Mouse (Mus musculus): ENCODE measurements around the gene Elof1. TPM values are rescaled to one million over a fixed set of nuclear protein-coding genes. Genes with fewer than 3 reads are reported as not detected.
A peak's percentile ranks its signal among the peaks of the same experiment; 100 is the strongest.

The Elof1 gene
- polyA plus RNA-seq (2014; fragmentation: Nextera tagmentation; extraction: Ambion mirVana), result 217 and 221 TPM in 2 replicates

DNA sequence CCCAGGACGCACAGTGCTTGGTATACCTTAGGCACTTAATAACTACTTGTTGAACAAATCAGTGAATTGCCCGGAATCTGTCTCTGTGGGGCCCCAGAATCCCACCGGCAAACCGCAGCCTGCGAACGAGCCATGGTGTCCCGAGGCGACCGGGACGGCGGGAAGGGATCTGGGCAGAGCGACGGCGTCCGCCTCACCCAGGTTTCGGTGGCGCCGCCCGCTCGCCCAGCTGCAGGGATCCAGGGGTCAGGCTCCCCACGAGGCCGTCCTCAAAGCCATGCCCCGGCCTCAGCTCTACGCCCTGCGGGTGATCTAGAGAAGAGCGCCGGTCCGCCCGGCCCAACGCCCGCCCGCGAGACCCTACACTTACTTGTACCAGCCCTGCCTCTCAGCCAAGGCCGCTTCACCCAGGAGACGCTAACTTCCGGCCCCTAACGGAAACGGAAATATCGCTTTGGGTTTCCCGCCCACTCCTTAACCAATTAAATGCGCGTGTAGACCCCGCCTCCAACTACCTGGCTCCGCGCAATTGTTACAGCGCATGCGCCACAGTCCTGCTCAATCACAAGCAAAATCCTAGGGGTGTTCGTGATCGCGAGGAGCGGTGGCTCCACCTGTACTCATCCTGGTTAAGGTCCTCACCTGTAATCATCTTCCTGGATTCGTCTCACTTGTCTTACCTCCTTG is at the start of gene Elof1:
Gene Elof1 (minus strand): TSS at position 433 of the 687 bp plus-strand sequence.
- Histone ChIP-seq H3K27ac (ENCODE audit: low read depth, low read length) (0 out of 2 replicates have a peak within 1 kb of the TSS, but pooled peaks have one; percentile 34), H3K4me2 (ENCODE audit: low read depth) (peak within 1 kb of the TSS; percentile 87), H3K27me3 (ENCODE audit: control insufficient read depth, insufficient read depth, low read length) (no peaks in the 10 kb centered on the region), H3K9me3 (ENCODE audit: control insufficient read depth, low read length) (no peaks in the 10 kb centered on the region), H3K4me1 (ENCODE audit: control insufficient read depth, insufficient read depth, low read length) (peaks cover 4% of the 10 kb centered on the region), H3K36me3 (ENCODE audit: control insufficient read depth, insufficient read depth, low read length) (peaks cover 6% of the 10 kb centered on the region; the same call in 1 of the 2 replicates), H3K9ac (ENCODE audit: low read length) (peak within 1 kb of the TSS; percentile 88), H3K4me3 (ENCODE audit: low read depth, low read length) (peak within 1 kb of the TSS; percentile 86)
- under 1% methylated on average over 52 of the region's 52 CpGs for WGBS
- ATAC-seq (ENCODE audit: insufficient read depth, low FRiP score, low TSS enrichment) (peak; percentile 95), DNase-seq (ENCODE audit: low spot score) (peak; percentile 92)

DNA sequence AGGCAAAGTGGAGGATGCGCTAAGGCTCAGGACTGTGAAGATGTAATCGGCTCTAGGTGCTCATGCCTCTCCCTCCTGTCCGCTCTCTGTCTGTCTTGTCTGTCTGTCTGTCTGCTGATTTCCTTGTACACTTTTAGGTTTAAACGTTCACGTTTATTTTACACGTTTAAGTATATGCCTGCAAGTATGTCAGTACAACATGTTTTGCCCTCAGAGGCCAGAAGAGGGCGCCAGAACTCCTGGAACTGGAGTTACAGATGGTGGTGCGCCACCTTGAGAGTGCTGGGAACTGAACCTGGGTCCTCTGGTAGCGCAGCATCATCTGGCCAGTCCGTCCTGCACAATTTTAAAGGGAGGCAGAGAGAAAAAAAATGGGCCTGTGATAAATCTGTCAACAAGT is 49.7 kb upstream of the Elof1 start:
- WGBS, result 89% methylated on average over 10 of the region's 10 CpGs
- DNase-seq (ENCODE audit: low spot score), result no peak
- Histone ChIP-seq H3K27ac (ENCODE audit: low read depth, low read length) (no peak overlapping the region), H3K36me3 (ENCODE audit: control insufficient read depth, insufficient read depth, low read length) (no peaks in the 10 kb centered on the region), H3K4me3 (ENCODE audit: low read depth, low read length) (no peak overlapping the region), H3K27me3 (ENCODE audit: control insufficient read depth, insufficient read depth, low read length) (no peaks in the 10 kb centered on the region), H3K9me3 (ENCODE audit: control insufficient read depth, low read length) (no peaks in the 10 kb centered on the region), H3K4me1 (ENCODE audit: control insufficient read depth, insufficient read depth, low read length) (no peaks in the 10 kb centered on the region), H3K9ac (ENCODE audit: low read length) (no peak overlapping the region), H3K4me2 (ENCODE audit: low read depth) (no peak overlapping the region)
- ATAC-seq (ENCODE audit: insufficient read depth, low FRiP score, low TSS enrichment), result no peak

DNA sequence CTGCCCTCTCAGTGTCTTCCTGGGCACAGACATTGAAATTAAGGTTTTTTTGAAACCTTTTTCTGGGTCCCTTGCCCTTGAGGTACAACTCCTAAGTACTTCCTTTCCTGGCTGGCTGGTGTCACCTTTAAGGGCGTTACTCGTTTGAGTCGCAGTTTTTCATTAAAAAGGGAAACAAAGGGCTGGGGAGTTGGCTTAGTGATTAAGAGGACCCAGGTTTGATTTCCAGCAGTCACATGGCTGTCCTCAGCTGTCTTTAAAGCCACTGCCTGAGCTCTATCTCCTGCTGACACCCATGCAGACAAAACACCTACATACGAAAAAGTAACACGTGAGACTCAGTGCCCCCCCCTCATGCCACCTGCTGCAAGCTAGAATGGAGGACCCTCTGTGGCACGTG is 49.0 kb upstream of the Elof1 start:
- Histone ChIP-seq H3K27ac (ENCODE audit: low read depth, low read length) (no peak overlapping the region), H3K27me3 (ENCODE audit: control insufficient read depth, insufficient read depth, low read length) (no peaks in the 10 kb centered on the region), H3K4me3 (ENCODE audit: low read depth, low read length) (no peak overlapping the region), H3K9me3 (ENCODE audit: control insufficient read depth, low read length) (no peaks in the 10 kb centered on the region), H3K36me3 (ENCODE audit: control insufficient read depth, insufficient read depth, low read length) (no peaks in the 10 kb centered on the region), H3K4me1 (ENCODE audit: control insufficient read depth, insufficient read depth, low read length) (no peaks in the 10 kb centered on the region), H3K9ac (ENCODE audit: low read length) (no peak overlapping the region), H3K4me2 (ENCODE audit: low read depth) (no peak overlapping the region)
- DNase-seq (ENCODE audit: low spot score) (no peak), ATAC-seq (ENCODE audit: insufficient read depth, low FRiP score, low TSS enrichment) (no peak)
- WGBS, result 50% methylated on average over 6 of the region's 6 CpGs

DNA sequence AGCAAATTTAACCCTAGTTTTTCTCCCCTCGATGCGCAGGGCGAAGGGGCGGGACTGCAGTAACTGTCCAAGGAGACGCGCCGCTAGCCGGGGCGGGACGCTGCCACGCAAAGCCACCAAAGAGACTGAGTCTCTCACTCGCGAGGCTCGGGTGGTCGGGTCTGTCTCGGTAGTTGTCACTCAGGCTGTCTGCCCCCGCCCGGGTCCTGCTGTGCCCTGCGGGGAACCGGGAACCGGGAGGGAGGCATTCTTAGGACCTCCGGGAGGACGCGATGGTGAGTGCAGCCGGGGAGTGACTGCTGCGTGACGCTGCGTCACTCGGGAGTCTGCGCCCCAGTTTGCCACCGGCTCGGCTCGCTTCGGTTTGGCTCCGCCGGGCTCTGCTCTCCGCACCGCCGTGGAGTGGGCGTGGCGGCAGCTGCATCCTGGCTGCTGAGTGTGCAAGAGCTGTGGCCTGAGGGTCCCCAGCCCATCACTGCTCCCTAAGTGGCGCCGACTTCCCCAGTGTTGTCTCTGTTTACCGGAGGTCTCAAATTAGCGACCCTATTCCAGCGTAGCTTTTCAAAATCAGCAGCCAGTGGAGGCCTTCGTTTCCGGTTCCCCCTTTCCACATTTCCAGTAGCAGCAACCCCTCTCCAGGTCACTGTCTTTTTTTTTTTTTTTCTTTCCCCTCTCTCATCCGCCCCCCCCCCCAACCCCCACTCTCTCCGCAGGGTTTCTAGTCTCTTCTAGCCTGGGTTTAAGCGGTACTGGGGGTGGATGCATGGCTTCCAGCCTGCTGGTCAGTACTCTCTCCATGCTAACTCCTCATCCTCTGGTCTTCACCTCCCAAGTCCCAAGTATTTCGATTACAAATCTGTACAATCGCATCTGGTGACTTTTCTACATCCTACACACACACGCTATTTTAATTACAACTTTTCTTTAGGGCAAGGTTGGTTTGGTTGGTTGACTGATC is 48.0 kb upstream of the Elof1 start:
- 2% methylated on average over 53 of the region's 54 CpGs for WGBS
- peak; percentile 75 for DNase-seq (ENCODE audit: low spot score)
- peak; percentile 73 for ATAC-seq (ENCODE audit: insufficient read depth, low FRiP score, low TSS enrichment)
- no peaks in the 10 kb centered on the region for H3K36me3 ChIP-seq (ENCODE audit: control insufficient read depth, insufficient read depth, low read length)
- no peaks in the 10 kb centered on the region for H3K9me3 ChIP-seq (ENCODE audit: control insufficient read depth, low read length)
- peak overlapping the region; percentile 61 for H3K4me3 ChIP-seq (ENCODE audit: low read depth, low read length)
- no peak overlapping the region for H3K27ac ChIP-seq (ENCODE audit: low read depth, low read length)
- H3K4me1 ChIP-seq (ENCODE audit: control insufficient read depth, insufficient read depth, low read length), result no peaks in the 10 kb centered on the region
- H3K9ac ChIP-seq (ENCODE audit: low read length), result peak overlapping the region; percentile 70
- no peaks in the 10 kb centered on the region for H3K27me3 ChIP-seq (ENCODE audit: control insufficient read depth, insufficient read depth, low read length)
- H3K4me2 ChIP-seq (ENCODE audit: low read depth), result peak overlapping the region; percentile 98

DNA sequence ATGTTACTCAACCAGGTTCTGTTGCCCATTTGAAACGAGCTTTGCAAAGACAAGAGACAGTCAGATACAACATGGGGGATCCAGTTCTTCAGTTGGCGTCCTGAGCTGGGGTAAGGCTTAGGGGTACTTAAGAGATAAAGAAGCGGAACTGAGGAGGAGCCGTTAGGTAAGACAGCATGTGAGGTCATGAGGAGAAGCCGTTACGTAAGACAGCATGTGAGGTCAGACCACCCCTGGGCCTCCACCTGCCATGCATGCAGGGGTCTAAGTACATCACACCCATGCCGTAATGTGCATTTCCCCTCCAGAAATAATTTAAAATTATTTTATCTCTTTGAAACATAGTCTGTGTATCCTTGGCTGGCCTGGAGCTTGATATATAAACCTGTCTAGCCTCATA is 45.9 kb upstream of the Elof1 start:
- ATAC-seq (ENCODE audit: insufficient read depth, low FRiP score, low TSS enrichment) (no peak), DNase-seq (ENCODE audit: low spot score) (no peak)
- H3K27ac ChIP-seq (ENCODE audit: low read depth, low read length), result no peak overlapping the region
- no peak overlapping the region for H3K9ac ChIP-seq (ENCODE audit: low read length)
- no peaks in the 10 kb centered on the region for H3K36me3 ChIP-seq (ENCODE audit: control insufficient read depth, insufficient read depth, low read length)
- no peaks in the 10 kb centered on the region for H3K9me3 ChIP-seq (ENCODE audit: control insufficient read depth, low read length)
- WGBS, result 88% methylated on average over 7 of the region's 7 CpGs
- H3K4me1 ChIP-seq (ENCODE audit: control insufficient read depth, insufficient read depth, low read length), result no peaks in the 10 kb centered on the region
- H3K4me3 ChIP-seq (ENCODE audit: low read depth, low read length), result no peak overlapping the region
- no peak overlapping the region for H3K4me2 ChIP-seq (ENCODE audit: low read depth)
- no peaks in the 10 kb centered on the region for H3K27me3 ChIP-seq (ENCODE audit: control insufficient read depth, insufficient read depth, low read length)

DNA sequence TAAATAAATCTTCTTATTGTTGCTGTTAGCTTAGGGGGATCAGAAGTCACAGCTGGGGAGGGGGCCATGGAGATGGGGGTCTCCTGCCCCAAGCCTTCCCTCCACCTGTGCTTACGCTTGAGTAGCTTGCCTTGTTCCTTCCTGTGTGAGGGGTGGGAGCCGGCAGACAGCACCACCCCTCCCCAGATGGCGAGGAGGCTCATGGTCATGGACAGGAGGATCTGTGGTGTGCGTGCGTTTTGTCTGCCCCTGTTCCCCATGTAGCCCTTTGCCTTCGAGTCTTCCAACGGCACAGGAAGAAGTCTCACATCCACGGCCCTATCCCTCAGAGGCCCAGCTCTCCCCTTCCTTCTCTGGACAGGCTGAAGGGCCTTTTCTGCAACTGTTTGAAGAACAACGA is 45.3 kb upstream of the Elof1 start:
- 84% methylated on average over 9 of the region's 9 CpGs for WGBS
- H3K27me3 ChIP-seq (ENCODE audit: control insufficient read depth, insufficient read depth, low read length), result no peaks in the 10 kb centered on the region
- no peak overlapping the region for H3K4me2 ChIP-seq (ENCODE audit: low read depth)
- no peak overlapping the region for H3K4me3 ChIP-seq (ENCODE audit: low read depth, low read length)
- H3K4me1 ChIP-seq (ENCODE audit: control insufficient read depth, insufficient read depth, low read length), result peaks cover 6% of the 10 kb centered on the region; the same call in 1 of the 2 replicates
- H3K27ac ChIP-seq (ENCODE audit: low read depth, low read length), result no peak overlapping the region
- no peak for ATAC-seq (ENCODE audit: insufficient read depth, low FRiP score, low TSS enrichment)
- no peak overlapping the region for H3K9ac ChIP-seq (ENCODE audit: low read length)
- H3K36me3 ChIP-seq (ENCODE audit: control insufficient read depth, insufficient read depth, low read length), result no peaks in the 10 kb centered on the region
- DNase-seq (ENCODE audit: low spot score), result no peak
- no peaks in the 10 kb centered on the region for H3K9me3 ChIP-seq (ENCODE audit: control insufficient read depth, low read length)

DNA sequence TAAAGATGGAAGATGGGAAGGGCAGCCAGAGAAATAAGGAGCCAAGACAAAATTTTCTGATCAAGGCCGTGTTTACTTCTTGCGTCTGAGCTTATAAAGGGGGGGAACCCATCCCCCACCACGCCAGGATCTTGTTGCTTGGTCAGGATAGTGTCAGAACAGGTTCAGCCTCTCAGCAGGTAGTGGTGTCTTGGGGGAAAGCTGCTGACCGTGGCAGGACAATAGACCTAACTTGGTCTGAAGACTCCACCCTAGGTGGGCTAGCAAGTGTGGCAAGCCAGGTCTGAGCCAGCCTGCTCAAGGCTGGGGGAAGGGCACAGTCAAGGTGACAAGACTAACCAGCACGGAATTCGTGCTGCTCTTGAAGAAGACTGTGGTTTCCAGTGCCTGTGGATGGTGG is 44.3 kb upstream of the Elof1 start:
- DNase-seq (ENCODE audit: low spot score), result no peak
- no peaks in the 10 kb centered on the region for H3K9me3 ChIP-seq (ENCODE audit: control insufficient read depth, low read length)
- H3K27me3 ChIP-seq (ENCODE audit: control insufficient read depth, insufficient read depth, low read length), result no peaks in the 10 kb centered on the region
- ATAC-seq (ENCODE audit: insufficient read depth, low FRiP score, low TSS enrichment), result no peak
- H3K36me3 ChIP-seq (ENCODE audit: control insufficient read depth, insufficient read depth, low read length), result no peaks in the 10 kb centered on the region
- no peak overlapping the region for H3K4me3 ChIP-seq (ENCODE audit: low read depth, low read length)
- no peak overlapping the region for H3K9ac ChIP-seq (ENCODE audit: low read length)
- no peak overlapping the region for H3K4me2 ChIP-seq (ENCODE audit: low read depth)
- peaks cover 6% of the 10 kb centered on the region; the same call in 1 of the 2 replicates for H3K4me1 ChIP-seq (ENCODE audit: control insufficient read depth, insufficient read depth, low read length)
- H3K27ac ChIP-seq (ENCODE audit: low read depth, low read length), result no peak overlapping the region
- 48% methylated on average over 6 of the region's 6 CpGs for WGBS

DNA sequence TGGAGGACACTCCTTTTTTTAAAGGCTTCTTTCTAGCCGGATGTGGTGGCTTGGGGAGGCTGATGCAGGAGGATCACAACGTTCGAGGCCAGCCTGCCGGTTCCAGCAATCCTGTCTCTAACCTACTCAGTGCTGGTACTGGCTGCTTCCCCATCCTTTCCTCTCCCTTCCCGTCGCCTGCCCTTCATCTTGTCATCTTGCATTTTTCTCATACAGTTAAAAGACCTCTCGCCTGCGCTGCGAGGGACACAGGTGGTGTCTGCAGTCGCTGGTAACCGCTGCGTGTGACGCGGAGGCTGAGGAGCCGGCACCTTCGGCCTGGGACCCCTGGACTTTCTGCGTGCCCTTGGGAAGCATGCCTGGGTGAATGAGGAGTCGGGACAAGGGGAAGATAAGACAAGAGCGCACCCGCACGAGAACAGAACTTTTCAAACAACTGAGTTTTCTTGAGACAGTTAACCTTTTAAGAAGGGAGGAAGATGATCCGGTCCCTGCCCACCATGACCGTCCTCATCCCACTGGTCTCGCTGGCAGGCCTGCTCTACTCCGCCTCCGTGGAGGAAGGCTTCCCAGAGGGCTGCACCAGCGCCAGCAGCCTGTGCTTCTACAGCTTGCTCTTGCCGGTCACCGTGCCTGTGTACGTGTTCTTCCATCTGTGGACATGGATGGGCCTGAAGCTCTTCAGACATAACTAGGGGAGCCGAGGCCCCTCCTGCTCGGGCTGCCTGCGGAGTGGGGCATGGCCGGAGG is 40.7 kb upstream of the Elof1 start:
- H3K4me3 ChIP-seq (ENCODE audit: low read depth, low read length), result peak overlapping the region; percentile 63
- peak overlapping the region; percentile 48 for H3K4me2 ChIP-seq (ENCODE audit: low read depth)
- no peak for ATAC-seq (ENCODE audit: insufficient read depth, low FRiP score, low TSS enrichment)
- 65% methylated on average over 34 of the region's 34 CpGs for WGBS
- no peak for DNase-seq (ENCODE audit: low spot score)
- H3K27ac ChIP-seq (ENCODE audit: low read depth, low read length), result no peak overlapping the region
- no peaks in the 10 kb centered on the region for H3K9me3 ChIP-seq (ENCODE audit: control insufficient read depth, low read length)
- H3K9ac ChIP-seq (ENCODE audit: low read length), result peak overlapping the region; percentile 78
- no peaks in the 10 kb centered on the region for H3K36me3 ChIP-seq (ENCODE audit: control insufficient read depth, insufficient read depth, low read length)
- peaks cover 6% of the 10 kb centered on the region; the same call in 1 of the 2 replicates for H3K4me1 ChIP-seq (ENCODE audit: control insufficient read depth, insufficient read depth, low read length)
- H3K27me3 ChIP-seq (ENCODE audit: control insufficient read depth, insufficient read depth, low read length), result no peaks in the 10 kb centered on the region
